Mouse (Mus musculus) adrenal gland, postnatal 25 days (tissue): ENCODE results near the gene E030025P04Rik. TPM values are rescaled to one million over a fixed set of nuclear protein-coding genes. Genes with fewer than 3 reads are reported as not detected.

ENCODE experiments used
- DNase-seq: peaks from one replicate; pipeline ENCODE4 v3.0.0; 2021; ENCODE audit warnings: mixed read lengths
- total RNA-seq: library from RNA; stranded (reverse); gene quantifications from 2 replicates; pipeline ENCODE4 v1.2.3, GENCODE M21; 2021

E030025P04Rik gene
- total RNA-seq, 1 experiment from 2014 or later, result not detected

- DNase-seq, result no peak
Observed at GRCm38 (mm10) chr11:109102646-109103045, 41.5 kb downstream of the E030025P04Rik start.

- no peak for DNase-seq
Observed at GRCm38 (mm10) chr11:109100266-109100665, 43.9 kb downstream of the E030025P04Rik start.

DNA sequence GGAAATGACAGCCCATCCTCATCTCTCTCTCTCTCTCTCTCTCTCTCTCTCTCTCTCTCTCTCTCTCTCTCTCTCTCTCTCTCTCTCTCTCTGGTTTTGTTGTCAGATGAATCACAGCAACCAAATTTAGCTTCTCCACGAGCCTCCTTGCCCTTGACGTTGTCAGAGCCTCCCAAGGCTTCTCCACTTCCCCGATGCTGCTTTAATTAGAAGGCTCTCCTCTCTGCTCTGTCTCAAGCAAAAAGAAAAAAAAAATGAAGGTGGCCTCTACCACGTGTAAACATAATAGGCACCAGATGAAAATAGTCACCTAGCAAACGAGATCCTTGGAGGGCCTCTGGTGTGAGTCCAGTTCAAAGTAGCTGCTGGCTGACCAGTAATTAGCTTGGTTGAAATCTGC lies 52.3 kb downstream of the E030025P04Rik start:
- no peak for DNase-seq

Other genes starting within 250 kb of the E030025P04Rik start
- 42.0 and 43.5 TPM in 2 replicates for gene Axin2, start 224.0 kb downstream of the E030025P04Rik start, total RNA-seq
- 3.7 and 4.9 TPM in 2 replicates for gene Rgs9, start 153.8 kb upstream of the E030025P04Rik start, total RNA-seq
- gene Gna13, start 218.5 kb upstream of the E030025P04Rik start, total RNA-seq, result 52.6 and 68.3 TPM in 2 replicates